Mouse (Mus musculus) neutrophil, adult 65 days (primary cell): ENCODE results near the gene Kif3a. TPM values are rescaled to one million over a fixed set of nuclear protein-coding genes. Genes with fewer than 3 reads are reported as not detected.

Source experiments
- total RNA-seq: library from RNA; stranded (reverse); gene quantifications from 2 replicates; pipeline ENCODE4 v1.2.4, GENCODE M21; 2023

The Kif3a gene
- 2.0 and 2.2 TPM in 2 replicates for total RNA-seq

DNA sequence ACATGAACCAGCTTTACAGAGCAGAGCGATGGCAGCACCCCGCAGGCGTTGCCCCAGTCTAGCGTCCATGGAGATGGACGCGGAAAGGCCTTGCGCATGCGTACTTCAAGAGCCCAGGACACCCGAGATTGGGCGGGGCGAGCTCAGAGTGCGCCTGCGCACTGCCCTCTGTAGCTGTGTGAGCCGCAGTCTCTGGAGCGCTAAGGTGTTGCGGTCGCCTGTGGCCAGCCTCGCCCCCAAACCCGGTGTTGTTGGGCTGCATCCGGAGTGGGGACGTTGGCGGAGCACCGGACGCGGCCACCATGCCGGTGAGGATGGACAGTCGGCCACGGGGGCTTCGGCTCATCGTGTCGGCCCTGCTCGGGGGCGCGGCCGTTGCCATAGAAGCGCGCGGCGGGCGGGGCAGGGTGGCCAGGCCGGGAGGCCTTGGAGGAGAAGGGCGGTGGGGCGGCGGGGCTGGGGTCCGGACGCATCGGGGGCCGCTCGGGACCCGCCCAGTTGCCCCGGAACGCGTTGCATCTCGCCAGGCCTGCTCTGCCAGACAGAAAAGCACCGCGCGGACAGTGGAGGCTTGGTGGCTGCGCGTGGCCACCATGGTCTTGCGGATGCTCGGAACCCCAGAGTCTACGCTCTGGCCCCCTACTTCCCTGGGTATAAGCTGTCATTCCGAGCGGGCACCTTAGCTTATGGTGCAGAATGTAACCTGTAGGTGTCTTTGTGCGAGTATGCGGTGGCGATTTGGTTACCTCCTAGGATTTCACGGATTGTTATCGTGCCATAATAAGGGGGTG, at the start of gene Kif3a:
Kif3a (plus strand) TSS at position 156 of the 791 bp plus-strand sequence.

GRCm38 (mm10) chr11:53519207-53520121, 47.7 kb upstream of the Kif3a start, which contains the start of gene Sept8:
TSS of gene Sept8 (plus strand) at chr11:53519257.

GRCm38 (mm10) chr11:53618619-53619198, 51.5 kb downstream of the Kif3a start, which contains the start of gene Il4:
TSS of gene Il4 (minus strand) at chr11:53618669.

GRCm38 (mm10) chr11:53634556-53634955, 67.4 kb downstream of the Kif3a start, which contains the start of gene Il13:
TSS of gene Il13 (minus strand) at chr11:53634702.

Other genes with a start within 250 kb of the Kif3a start
- gene Zcchc10, start 242.7 kb upstream of the Kif3a start, total RNA-seq: 8.5 and 9.8 TPM in 2 replicates
- gene Aff4, start 216.5 kb upstream of the Kif3a start, total RNA-seq: 155 and 192 TPM in 2 replicates
- not detected in 2 replicates for gene Leap2, start 144.2 kb upstream of the Kif3a start, total RNA-seq
- 200 and 202 TPM in 2 replicates for gene Uqcrq, start 136.5 kb upstream of the Kif3a start, total RNA-seq
- 0.36 and 0.44 TPM in 2 replicates for gene Gdf9, start 136.4 kb upstream of the Kif3a start, total RNA-seq
- not detected in 2 replicates for gene Gm10447, start 110.3 kb upstream of the Kif3a start, total RNA-seq
- 0.41 and 0.47 TPM in 2 replicates for gene Shroom1, start 110.2 kb upstream of the Kif3a start, total RNA-seq
- not detected in 2 replicates for gene Gm9837, start 96.9 kb upstream of the Kif3a start, total RNA-seq
- not detected in 2 replicates for gene Gm9945, start 87.2 kb upstream of the Kif3a start, total RNA-seq
- not detected in 2 replicates for gene Sowaha, start 87.1 kb upstream of the Kif3a start, total RNA-seq
- gene Sept8, start 48.1 kb upstream of the Kif3a start, total RNA-seq: 2.0 and 3.2 TPM in 2 replicates
- gene Il4, start 51.3 kb downstream of the Kif3a start, total RNA-seq: not detected in 2 replicates
- gene Il13, start 67.3 kb downstream of the Kif3a start, total RNA-seq: not detected in 2 replicates
- 9.0 and 9.3 TPM in 2 replicates for gene Rad50, start 139.9 kb downstream of the Kif3a start, total RNA-seq
- gene Il5, start 153.4 kb downstream of the Kif3a start, total RNA-seq: not detected in 2 replicates
- gene Irf1, start 202.6 kb downstream of the Kif3a start, total RNA-seq: 167 and 215 TPM in 2 replicates
- gene Gm17334, start 205.8 kb downstream of the Kif3a start, total RNA-seq: not detected in 2 replicates